Mouse (Mus musculus) right cerebral cortex, adult 2 months (tissue): ENCODE measurements around the gene Rdh9.

Source experiments
- DNase-seq, 2 experiments: peaks; one replicate each; pipeline ENCODE4 v3.0.0; 2021 to 2022; ENCODE audit warnings: low spot score in 2 of 2

Gene Rdh9

GRCm38 (mm10) chr10:127776011-127776410 is at the start of gene Rdh9:
Rdh9 (plus strand) TSS chr10:127776386.
- no peak for DNase-seq

- no peak for DNase-seq
Measured at GRCm38 (mm10) chr10:127728437-127728836, 47.7 kb upstream of the Rdh9 start.

DNA sequence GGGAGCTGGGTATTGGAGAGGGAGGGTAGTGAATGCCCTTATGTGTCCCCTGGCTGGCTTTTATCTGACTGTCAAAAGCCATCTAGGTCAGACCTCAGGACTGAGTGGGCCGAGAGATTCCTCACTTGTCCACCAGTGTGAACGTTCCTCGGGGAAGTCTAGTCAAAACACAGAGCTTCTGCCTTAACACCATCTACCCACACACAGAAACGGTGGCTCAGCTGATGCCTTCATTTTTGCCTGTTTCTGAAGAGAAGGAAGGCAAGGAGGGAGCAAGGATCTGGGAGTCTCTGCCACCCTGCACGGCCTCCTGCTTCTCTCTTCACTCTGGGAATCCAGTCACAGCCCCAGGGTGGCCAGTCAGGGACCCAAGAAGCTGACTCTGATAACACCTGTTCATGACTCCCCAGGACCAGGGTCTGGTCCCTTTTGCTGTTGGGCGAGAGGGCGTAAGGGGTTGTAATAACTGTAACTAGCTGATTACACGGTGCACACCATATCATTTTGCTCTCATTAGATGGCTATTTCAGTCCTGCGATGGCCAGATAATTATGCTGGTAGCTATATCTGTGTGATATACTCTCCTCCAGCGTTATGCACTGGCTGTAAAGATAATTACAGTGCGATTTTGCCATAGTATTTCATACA is 45.8 kb upstream of the Rdh9 start:
- DNase-seq, result peak; percentile 29 to 30

- no peak for DNase-seq
Measured at GRCm38 (mm10) chr10:127730933-127731310, 45.3 kb upstream of the Rdh9 start.

DNA sequence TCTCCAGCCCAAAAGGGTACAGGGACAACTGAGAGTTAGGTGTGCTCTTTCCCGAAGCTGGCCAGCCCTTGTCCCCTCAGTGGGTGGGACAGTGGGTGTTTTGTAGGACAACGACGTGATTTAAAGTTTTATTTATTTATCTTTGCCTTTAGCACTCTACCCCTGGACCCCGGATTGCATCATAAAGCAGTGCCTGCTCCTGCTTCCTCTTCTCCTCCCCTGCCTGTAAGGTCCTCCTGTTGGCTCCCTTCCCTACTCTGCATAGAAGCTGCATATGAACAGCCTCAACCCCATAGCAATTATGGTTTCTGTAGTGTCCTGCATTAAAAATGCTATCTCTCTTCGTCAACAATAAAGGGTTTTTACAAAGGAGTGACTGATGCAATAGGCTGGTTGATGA is 44.8 kb upstream of the Rdh9 start:
- DNase-seq, result no peak

DNA sequence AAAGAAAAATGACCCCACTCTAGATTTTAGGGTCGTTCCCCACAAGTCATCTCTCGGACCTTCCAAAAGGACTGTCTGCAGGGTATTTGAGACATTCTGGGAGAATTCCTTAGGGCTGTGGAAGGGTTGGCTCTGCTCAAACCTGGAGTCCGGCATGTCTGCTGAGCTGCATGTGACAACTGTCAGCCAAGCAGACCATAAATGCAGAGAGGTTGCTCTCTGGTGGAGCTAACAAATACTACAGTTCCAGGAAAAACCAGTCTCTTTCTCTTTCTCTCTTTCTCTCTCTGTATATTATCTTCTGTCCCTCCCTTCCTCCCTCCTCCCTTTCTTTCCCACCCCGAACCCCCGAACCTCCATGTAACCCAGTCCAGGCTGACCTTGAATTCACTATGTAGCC is 41.8 kb upstream of the Rdh9 start:
- no peak for DNase-seq

GRCm38 (mm10) chr10:127736266-127736665 is 39.9 kb upstream of the Rdh9 start:
- DNase-seq, result no peak

GRCm38 (mm10) chr10:127736916-127737315 is 39.3 kb upstream of the Rdh9 start:
- no peak for DNase-seq

- DNase-seq, result no peak
Measured at GRCm38 (mm10) chr10:127737552-127737951, 38.6 kb upstream of the Rdh9 start.

DNA sequence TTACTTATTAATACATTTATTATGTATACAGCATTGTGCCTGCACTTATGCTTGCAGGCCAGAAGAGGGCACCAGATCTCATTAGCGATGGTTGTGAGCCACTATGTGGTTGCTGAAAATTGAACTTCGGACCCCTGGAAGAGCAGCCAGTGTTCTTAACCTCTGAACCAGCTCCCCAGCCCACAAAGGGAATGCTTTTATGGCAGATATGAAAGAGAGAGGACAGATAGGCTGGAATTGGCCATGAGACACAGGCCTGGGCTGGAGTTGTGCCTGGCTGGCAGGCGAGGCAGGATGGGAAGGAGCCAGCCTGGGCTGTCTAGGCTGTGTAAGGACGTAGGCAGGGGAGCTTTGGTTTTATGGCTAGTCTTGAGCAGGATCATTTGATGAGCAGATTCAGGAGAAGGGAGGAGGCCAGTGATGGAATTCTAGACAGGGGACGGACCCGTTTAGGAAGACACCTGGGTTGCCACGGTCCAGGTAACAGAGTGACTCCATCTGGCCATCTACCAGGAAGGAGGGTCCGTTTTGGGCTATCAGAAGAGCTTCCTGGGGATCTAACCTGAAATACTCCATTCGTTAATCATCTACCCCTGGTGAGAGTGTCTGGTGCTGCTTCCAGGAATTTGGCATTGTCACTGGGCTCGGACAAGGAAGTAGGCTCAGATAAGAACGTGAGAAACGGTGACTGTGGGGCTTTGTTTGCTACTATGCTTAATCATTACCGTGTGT is 37.9 kb upstream of the Rdh9 start:
- DNase-seq, result no peak

- DNase-seq, result peak; percentile 57 to 65
Measured at GRCm38 (mm10) chr10:127739083-127739660, 37.0 kb upstream of the Rdh9 start, which contains the start of gene Zbtb39. Zbtb39 (plus strand) TSS chr10:127739538.

DNA sequence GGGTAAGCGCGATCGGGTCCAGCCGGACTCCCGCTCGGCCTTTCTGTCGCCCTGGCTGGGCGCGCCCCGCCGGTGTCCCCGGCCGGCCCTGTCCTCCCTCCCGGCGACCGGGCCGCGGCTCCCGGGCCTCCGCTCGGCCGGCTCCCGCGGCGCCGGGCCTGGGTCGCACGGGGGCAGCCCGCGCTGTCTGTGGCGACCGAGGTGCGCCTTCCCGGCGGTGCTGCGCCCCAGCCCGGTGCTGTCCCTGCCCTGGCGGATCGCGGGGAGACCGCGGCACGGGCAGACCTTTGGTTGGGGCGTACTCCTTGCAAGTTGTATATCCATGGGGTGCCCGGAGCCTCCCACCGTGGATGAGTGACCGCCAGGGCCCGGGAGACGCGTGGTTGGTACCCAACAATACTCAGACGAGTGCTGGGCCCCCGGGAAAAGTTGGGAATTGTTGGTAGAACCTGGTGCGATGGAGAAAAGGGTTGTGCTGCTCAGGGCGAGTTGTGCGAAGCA is 36.5 kb upstream of the Rdh9 start:
- peak; percentile 27 to 30 for DNase-seq

DNA sequence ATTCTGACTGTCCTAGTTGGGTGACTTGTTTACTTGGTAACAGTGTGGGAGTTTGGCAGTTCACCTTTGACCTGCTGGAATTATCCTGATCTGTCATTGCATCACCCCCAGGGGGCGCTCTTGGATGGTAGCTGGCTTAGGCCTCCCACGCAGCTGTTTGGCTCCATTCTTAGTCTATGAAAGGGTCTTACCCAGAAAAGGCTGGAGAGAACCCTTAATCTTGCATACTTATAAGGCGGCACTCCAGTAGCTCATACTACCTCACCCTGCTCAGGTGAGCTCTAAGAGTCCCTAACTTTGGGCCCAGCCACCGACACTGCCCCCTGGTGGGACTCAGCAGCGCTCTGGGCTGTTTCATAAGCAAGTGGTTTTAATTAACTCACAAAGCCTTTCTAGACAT is 31.5 kb upstream of the Rdh9 start:
- DNase-seq, result no peak

GRCm38 (mm10) chr10:127745886-127746285 is 30.3 kb upstream of the Rdh9 start:
- DNase-seq, result no peak

DNA sequence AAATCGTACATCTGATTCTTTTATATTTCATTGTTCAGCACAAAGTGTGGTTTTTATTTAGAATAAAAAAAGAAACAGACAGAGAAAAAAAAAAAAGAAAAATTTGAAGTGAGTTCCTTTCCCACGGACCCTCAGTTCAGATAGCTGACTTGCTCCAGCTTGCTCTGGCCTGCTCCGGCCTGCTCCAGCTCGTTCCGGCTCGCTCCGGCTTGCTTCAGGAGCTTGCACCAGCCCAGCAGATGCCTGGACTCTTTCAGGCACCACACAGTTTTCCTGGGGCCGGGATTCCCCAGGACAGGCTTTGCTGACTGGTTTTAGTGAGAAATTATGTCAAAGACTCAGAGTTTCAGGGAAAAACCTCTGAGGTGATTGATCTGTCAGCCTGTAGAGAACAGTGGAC is 28.9 kb upstream of the Rdh9 start:
- DNase-seq, result no peak

GRCm38 (mm10) chr10:127748847-127749612 is 27.2 kb upstream of the Rdh9 start:
- DNase-seq, result no peak

DNA sequence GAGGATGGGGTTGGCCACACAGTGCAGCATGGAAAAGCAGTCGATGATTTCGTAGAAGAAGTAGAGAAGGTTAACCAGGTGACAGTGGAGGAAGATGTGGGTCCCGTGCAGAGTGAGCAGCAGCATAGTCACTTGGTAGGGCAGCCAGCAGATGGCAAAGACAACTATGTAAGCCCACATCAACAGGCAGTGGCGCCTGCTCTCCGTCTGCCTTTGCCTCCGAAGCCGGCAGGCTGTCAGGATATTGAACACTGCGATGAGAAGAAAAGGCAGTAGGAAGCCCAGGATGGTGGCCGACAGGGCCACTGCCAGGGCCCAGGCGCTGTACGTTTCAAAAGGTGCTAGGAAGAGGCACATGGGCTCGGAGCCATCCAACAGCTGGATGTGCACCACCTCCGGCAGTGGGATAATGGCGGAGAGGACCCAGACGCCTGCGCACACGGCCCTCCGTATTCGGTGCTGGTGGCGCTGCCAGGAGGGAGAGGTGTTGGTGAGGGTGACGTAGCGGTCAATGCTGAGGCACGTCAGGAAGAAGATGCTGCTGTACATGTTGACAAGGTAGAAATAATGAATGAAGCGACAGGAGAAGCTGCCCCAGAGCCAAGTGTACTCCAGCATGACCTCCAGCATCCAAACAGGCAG is 25.9 kb upstream of the Rdh9 start:
- DNase-seq, result peak in 1 of 2 experiments; percentile 44

DNA sequence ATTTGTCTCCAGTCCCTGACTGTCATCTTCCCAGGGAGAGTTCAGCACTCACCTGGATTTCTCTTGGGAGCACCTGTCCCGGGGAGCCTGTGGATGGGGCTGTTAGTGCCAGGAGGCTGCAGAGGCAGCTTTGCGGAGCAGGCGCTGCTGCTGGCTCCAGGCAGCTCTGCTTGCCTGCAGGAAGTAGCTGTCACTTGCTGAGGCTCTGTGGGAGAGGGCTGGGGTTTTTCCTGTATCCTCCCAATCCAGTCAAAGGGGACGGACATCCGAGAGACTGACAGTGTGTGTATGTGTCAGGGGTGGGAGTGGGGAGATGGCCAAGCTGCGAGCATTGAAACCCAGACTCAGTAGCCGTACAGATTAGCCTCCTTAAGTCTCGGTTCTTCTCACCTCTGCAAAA is 24.6 kb upstream of the Rdh9 start, which contains the start of gene Gpr182:
TSS of gene Gpr182 (minus strand) at position 185 of the 400 bp plus-strand sequence.
- no peak for DNase-seq

- no peak for DNase-seq
Measured at GRCm38 (mm10) chr10:127754566-127755166, 21.5 kb upstream of the Rdh9 start.

- no peak for DNase-seq
Measured at GRCm38 (mm10) chr10:127755246-127755645, 20.9 kb upstream of the Rdh9 start.
